Mouse (Mus musculus) spleen, postnatal 14 days (tissue): ENCODE results near the gene Trnau1ap.
"Not testable (repeated sequence)": the region's sequence is repeated elsewhere in the genome, so short reads cannot be mapped to it uniquely, and the experiment has no call there.

ENCODE experiments used
- DNase-seq, 2 experiments: peaks; one replicate each; pipeline ENCODE4 v3.0.0; 2021 to 2022; ENCODE audit warnings: low spot score in 2 of 2

Trnau1ap gene

GRCm38 (mm10) chr4:132301486-132301885 is 27.9 kb downstream of the Trnau1ap start:
- DNase-seq = no peak

GRCm38 (mm10) chr4:132299849-132300248 is 29.5 kb downstream of the Trnau1ap start:
- no peak for DNase-seq

- DNase-seq = no peak
Observed at GRCm38 (mm10) chr4:132295696-132296390, 33.5 kb downstream of the Trnau1ap start.

- no peak for DNase-seq
Observed at GRCm38 (mm10) chr4:132293682-132294240, 35.6 kb downstream of the Trnau1ap start.

GRCm38 (mm10) chr4:132292988-132293387 is 36.4 kb downstream of the Trnau1ap start:
- DNase-seq = no peak

GRCm38 (mm10) chr4:132291624-132292335 is 37.6 kb downstream of the Trnau1ap start:
- DNase-seq = no peak

- DNase-seq = no peak
Observed at GRCm38 (mm10) chr4:132291056-132291455, 38.3 kb downstream of the Trnau1ap start.

GRCm38 (mm10) chr4:132288840-132289239 is 40.5 kb downstream of the Trnau1ap start:
- not testable (repeated sequence) for DNase-seq

GRCm38 (mm10) chr4:132275949-132276348 is 53.4 kb downstream of the Trnau1ap start:
- DNase-seq = no peak

GRCm38 (mm10) chr4:132274156-132274862 is 55.0 kb downstream of the Trnau1ap start, which contains the start of gene Taf12:
Gene Taf12 (plus strand): TSS chr4:132274375.
- peak; percentile 86 to 88 for DNase-seq

- DNase-seq = no peak
Observed at GRCm38 (mm10) chr4:132273166-132273565, 56.2 kb downstream of the Trnau1ap start.

- DNase-seq = peak; percentile 65 to 80
Observed at GRCm38 (mm10) chr4:132269740-132270560, 59.4 kb downstream of the Trnau1ap start.

GRCm38 (mm10) chr4:132268871-132269739 is 60.2 kb downstream of the Trnau1ap start:
- DNase-seq = no peak

- DNase-seq = no peak
Observed at GRCm38 (mm10) chr4:132266835-132267349, 62.4 kb downstream of the Trnau1ap start.

- no peak for DNase-seq
Observed at GRCm38 (mm10) chr4:132263313-132263712, 66.0 kb downstream of the Trnau1ap start.

- no peak for DNase-seq
Observed at GRCm38 (mm10) chr4:132262358-132262616, 67.1 kb downstream of the Trnau1ap start.
